Mouse (Mus musculus): ENCODE data around the gene Col27a1.
A peak's percentile ranks its signal among the peaks of the same experiment; 100 is the strongest.

Col27a1 gene

GRCm38 (mm10) chr4:63213907-63214621, at the start of gene Col27a1:
Gene Col27a1 (plus strand): TSS chr4:63214004.
- no peak for DNase-seq (ENCODE audit: low read depth)

GRCm38 (mm10) chr4:63165636-63166035, 48.2 kb upstream of the Col27a1 start:
- DNase-seq (ENCODE audit: low read depth), result no peak

DNA sequence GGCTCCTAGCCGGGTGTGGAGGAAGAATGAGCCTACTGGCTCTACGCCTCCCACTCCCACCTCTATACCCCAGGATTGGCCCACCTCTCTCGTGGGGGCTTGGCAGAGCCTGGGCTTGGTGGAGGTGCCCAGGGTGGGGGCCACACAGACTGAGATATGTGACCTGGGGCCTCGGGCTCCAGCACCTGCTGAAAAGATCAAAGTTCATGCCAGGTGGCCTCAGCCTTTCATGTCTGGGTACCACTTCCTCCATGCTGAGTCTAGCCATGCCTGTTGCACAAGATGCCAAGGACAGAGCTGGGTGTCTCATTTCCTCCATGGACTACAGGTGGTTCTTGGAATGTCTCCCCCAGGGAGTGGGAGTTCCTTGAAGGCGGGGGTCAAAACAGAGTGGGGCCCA, 47.5 kb upstream of the Col27a1 start:
- no peak for DNase-seq (ENCODE audit: low read depth)

DNA sequence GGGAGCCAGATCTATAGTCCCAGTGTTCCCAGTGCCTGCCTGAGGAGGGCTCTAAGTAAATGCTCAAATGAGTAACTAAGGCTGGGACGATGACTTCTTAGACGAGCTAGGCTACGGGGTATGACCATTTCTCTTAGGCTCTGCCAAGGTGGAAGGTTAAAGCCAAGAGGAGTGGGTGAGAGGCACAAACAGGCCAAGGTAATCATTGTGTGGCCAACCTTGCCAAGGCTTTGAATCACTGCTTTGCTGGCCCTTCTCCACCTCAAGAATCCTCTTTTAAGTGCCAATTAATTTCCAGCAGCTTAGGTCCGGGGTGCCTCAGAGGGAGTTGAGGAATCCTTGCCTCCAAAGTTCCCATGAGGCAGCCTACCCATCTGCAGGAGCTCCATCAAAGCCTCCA, 43.7 kb upstream of the Col27a1 start:
- DNase-seq (ENCODE audit: low read depth), result no peak

GRCm38 (mm10) chr4:63171122-63171521, 42.7 kb upstream of the Col27a1 start:
- no peak for DNase-seq (ENCODE audit: low read depth)

DNA sequence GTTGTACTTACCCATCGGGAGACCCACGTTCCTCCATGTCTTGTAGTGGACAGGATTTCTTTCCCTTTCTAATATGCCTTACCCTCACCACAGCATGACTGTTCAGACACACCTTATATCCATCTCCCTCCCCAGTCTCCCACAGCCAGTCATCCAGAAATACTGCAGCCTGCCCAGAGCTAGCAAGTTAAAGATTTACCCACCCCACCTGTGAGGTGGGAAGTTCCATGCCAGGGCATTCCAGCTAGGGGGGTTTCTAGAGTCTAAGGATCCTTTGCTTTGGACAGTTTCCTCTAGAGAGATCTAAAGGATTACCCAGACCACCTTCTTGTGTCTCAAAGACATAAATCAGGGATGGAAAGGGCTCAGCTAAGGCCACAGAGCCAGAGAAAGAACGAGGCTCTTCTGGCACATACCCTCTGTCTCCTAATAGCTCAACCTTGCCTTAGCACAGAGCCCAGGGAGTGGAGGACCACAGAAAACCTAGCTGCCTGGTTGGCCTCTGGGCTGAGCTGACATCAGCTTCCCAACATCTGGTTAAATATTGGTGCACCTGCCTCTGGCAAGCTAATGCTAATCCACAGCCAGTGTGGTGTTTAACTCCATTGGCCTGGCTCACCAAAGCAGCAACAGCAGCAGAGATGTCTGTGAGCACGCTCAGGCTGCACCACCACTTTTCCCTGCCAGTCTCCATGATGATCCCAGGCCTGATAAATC, 41.7 kb upstream of the Col27a1 start, which contains the start of gene Kif12:
Kif12 (minus strand) TSS at position 163 of the 717 bp plus-strand sequence.
- no peak for DNase-seq (ENCODE audit: low read depth)

GRCm38 (mm10) chr4:63181556-63181955, 32.2 kb upstream of the Col27a1 start:
- no peak for DNase-seq (ENCODE audit: low read depth)

DNA sequence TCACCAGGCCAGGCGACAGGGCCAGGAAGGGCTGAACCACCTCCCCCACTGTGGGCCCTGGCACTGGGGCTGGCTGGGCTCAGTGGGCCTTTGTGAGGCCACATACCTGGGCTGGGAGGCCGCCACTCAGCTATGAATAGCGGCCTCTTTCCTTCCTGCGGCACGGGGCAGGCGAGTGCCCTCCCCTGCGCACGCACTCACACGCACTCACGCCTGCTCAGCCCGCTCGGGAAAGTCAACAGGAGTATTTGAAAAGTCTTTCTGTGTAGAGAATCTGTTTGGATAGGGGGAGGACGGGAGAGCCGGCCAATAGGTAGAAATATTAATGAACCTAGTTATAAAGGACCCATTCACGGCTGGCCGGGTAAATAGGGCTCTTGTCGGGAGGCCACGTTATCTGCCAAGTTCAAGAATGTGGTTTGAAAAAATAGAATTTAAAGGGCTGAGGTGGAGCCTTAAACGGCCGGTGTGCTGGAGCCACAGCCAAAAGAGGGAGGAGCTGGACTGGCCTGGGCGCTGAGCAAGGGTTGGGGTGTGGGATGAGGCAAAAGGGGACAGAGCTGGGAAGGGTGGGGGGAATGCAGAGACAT, 27.4 kb upstream of the Col27a1 start:
- no peak for DNase-seq (ENCODE audit: low read depth)

- no peak for DNase-seq (ENCODE audit: low read depth)
Observed at GRCm38 (mm10) chr4:63191641-63192040, 22.2 kb upstream of the Col27a1 start.

DNA sequence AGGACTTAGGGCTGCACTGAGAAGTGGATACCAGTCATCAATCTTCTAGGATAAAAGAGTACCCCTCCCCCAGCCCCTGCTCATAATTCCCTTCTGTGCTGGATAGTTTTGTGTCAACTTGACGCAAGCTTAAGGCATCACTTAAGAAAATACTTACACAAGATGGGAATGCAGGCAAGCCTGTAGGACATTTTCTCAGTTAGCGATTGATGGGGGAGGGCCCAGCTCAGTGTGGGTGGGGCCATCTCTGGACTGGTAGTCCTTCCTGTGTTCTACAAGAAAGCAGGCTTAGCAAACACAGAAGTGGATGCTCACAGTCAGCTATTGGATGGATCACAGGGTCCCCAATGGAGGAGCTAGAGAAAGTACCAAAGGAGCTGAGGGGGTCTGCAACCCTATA, 19.4 kb upstream of the Col27a1 start:
- no peak for DNase-seq (ENCODE audit: low read depth)

DNA sequence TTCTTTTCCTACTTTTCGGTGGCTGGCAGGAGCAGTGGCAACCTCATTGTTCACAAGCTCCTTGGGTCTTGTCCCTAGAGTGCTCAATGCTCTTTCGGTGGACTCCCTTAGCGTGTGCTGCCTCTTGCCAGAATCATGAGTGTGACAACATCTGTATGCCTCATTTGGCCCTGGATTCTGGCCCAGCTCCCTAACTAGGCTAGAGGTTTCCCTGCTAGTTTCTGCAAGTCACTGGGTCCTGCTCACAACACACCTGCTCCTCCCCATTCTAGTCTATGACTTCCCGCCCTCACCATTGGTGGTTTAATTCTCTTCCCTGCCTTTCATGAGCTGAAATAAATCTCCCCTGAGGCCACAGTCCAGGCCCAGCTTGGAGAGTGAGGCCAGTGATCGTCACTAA, 14.4 kb upstream of the Col27a1 start:
- no peak for DNase-seq (ENCODE audit: low read depth)

- DNase-seq (ENCODE audit: low read depth), result no peak
Observed at GRCm38 (mm10) chr4:63203874-63204273, 9.9 kb upstream of the Col27a1 start.

DNA sequence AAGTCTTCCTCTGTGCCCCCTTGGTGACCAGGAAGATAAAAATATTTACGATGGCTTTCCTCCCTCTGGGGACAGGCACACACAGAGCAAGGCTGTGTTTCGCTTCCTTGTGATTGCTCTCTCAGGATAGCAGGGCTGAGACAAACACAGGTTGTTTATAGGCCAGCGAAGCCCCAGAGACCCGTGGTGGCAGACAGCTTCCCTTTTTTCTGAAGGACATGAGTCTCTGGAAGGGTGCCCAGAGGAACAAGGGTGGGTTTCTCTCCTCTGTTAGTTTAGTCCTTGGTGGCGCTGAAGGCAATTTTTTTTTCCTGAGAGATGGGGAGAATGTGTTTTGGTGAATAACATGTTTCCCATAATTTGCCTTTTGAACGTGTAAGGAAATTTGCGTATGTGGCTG, 8.2 kb upstream of the Col27a1 start:
- no peak for DNase-seq (ENCODE audit: low read depth)

- DNase-seq (ENCODE audit: low read depth), result peak; percentile 9
Observed at GRCm38 (mm10) chr4:63215185-63215992, 1.6 kb downstream of the Col27a1 start.

DNA sequence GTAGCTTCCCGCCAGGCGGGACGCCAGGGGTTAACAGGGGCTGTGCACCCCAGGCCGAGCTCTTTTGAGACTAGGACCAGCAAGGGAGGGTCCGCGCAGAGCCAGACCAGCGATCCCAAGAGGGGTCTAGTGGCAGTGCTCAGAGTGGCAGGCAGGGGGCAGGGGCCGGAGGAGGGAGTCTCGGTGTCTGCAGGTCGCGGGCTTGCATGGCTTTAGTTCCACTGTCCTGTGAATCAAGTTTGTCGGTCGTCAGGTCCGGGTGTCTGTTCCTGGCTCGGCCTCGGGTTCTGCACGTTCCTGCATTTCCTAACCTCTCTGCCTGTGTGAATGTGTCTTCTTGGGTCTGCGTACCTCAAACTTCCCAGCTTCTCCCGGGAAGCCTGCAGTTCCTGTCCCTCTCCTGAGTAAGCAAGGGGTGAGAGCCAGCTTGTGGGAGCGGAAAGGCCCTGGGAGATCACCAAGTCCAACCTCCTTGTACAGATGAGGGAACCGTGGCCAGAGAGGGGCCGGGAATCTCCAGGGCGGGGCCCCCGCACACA, 2.3 kb downstream of the Col27a1 start:
- no peak for DNase-seq (ENCODE audit: low read depth)

- no peak for DNase-seq (ENCODE audit: low read depth)
Observed at GRCm38 (mm10) chr4:63216566-63216965, 2.8 kb downstream of the Col27a1 start.

DNA sequence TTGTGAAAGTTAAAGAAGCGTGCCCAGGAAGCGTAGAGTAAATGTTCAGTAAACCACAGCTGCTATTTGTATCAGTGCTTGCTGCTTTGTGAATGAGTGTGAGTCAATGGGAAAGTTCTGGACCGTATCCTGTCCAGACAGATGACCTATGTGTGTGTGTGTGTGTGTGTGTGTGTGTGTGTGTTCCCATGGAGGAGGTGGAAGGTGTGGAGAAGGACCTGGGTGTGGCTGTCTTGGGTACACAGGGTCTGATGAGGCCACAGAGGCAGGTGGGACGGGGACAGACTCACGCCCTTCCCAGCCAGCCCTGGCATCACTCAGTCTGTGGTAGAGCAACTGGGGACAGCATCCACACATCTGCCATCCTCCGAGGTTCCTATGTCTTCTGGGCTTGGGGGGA, 3.7 kb downstream of the Col27a1 start:
- DNase-seq (ENCODE audit: low read depth), result no peak

- no peak for DNase-seq (ENCODE audit: low read depth)
Observed at GRCm38 (mm10) chr4:63219059-63219458, 5.3 kb downstream of the Col27a1 start.

GRCm38 (mm10) chr4:63219635-63220034, 5.8 kb downstream of the Col27a1 start:
- DNase-seq (ENCODE audit: low read depth), result no peak

DNA sequence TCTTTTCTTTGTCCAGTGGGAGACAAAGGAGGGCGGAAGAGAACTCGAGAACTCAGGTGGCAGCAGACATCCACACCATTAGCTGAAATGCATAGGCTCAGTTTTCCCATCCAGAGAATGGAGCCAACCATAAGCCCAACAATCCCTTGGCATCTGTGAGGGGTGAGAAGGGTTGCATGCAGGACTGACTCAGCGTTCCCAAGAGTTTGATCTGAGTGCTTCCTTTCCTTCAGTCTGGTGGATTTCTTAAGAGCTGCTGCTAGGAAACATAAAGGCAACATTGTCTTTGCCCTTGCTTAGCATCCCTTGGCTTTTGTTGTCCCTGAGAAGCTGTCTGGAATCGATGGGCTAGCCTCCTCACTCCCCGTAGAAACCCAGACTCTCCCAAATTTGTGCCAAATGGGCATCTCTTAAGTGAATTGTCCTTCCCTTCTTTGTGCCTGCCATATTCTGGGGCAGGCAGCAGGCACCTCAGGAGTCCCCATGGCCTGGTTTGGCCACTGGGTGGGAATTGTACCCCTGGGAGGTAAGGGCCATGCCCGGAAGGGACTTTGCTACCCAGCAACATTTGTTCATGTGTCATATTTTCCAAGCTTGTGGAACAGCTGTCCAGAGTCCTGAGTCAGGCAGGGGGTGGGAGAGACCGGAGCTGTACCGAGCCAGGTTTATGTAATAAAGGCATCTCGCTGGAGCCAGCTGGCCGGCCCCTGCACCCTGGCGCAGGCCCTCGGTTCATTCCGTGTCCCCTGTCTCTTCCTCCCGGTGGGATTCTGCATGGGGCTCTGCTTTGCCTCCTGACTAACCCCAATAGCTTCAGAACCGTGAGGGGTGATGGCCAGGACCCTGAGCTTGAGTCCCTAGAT, 7.5 kb downstream of the Col27a1 start:
- DNase-seq (ENCODE audit: low read depth), result no peak

GRCm38 (mm10) chr4:63222246-63222645, 8.4 kb downstream of the Col27a1 start:
- DNase-seq (ENCODE audit: low read depth), result no peak
